Mouse (Mus musculus) left cerebral cortex, adult 2 months (tissue): Measurements from ENCODE around the gene Evi2b. TPM values are rescaled to one million over a fixed set of nuclear protein-coding genes. Genes with fewer than 3 reads are reported as not detected.

Experiments
- DNase-seq, 2 experiments: peaks; one replicate each; pipeline ENCODE4 v3.0.0; 2021 to 2022; ENCODE audit warnings: low spot score in 2 of 2, mixed read lengths in 1 of 2; ENCODE audit errors: extremely low spot score in 1 of 2
- H3K27ac ChIP-seq: fragments of 200-600 bp; 2 replicates; pipeline ENCODE4 v1.8.1; 2022
- H3K4me3 ChIP-seq: fragments of 200-600 bp; 2 replicates; pipeline ENCODE4 v1.8.1; 2022
- CTCF ChIP-seq: fragments of 200-600 bp; IDR thresholded peaks from 2 replicates; pipeline ENCODE4 v1.8.1; 2022; ENCODE audit warnings: antibody characterized with exemption, mild to moderate bottlenecking, moderate library complexity
- intact Hi-C: fragments of 180-260 bp; cut with DNase I; formaldehyde crosslinking; loops from one replicate; pipeline ENCODE4 v1.15.1; 2025
- total RNA-seq, 2 experiments: library from RNA; stranded (reverse); gene quantifications; 2 replicates each; pipeline ENCODE4 v1.2.3; 2021

Evi2b gene
- total RNA-seq, 2 experiments from 2014 or later, result 0.30 to 0.91 TPM

DNA sequence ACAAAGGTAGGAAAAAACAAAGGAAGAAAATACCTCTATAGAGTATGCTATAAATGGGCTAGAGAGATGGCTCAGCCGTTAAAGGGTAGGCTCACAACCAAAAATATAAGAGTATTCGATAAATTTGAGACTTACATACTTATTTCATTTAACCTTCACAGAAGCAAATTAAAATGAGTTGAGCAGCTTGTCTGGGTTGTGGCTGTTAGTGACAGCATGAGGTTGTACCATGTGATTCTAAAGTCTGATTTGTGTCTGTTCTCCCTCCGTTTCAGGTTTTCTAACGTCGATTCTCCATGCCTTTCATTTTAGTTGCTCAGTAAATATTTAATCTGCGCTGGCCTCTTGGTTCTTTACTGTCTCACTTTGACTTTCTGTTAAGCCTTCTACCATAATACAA lies 4.3 kb downstream of the Evi2b start:
- Histone ChIP-seq H3K27ac (peak overlapping the region; percentile 70), H3K4me3 (no peak overlapping the region)
- no peak for TF ChIP-seq CTCF
- intact Hi-C loops, result no loop called here
- no peak for DNase-seq

DNA sequence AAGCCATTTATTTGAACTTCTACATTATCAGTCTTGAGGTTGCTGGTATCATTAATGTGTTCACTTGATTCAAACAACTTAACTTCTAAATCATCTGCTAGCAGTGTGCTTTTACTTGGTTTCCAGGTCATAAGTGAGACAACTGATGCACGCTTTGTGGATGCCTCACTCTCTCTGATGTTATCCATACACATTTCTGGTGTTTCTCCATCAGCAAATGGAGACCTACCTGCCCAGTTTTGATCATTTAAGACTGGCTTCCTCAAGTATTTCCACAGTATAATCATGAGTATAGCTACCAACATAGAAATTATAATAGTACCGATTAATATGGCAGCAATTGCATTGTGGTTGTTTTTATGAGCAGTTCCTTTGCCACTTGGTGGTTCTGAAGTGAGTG lies 7.8 kb downstream of the Evi2b start:
- Histone ChIP-seq H3K27ac (no peak overlapping the region), H3K4me3 (no peak overlapping the region)
- TF ChIP-seq CTCF, result no peak
- intact Hi-C loops, result no loop called here
- no peak for DNase-seq

DNA sequence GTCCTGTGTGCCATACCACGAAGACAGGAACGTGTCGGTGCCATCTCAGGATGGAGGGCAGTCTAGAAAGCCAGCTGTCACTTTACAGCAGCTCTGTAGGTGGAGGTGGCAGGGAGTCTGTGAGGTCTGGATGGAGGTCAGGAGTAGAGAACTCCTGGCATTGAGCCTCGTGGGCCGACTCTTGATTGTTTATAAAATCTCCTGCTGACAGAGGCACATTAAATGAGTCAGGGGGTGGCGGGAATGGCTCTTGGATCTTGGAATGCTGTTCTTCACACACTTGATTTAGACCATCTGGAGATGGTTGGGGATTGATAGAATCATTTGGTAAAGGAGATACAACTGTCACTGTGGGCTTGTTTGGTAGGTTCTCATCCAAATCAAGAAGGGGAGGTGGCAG lies 8.2 kb downstream of the Evi2b start:
- TF ChIP-seq CTCF, result no peak
- DNase-seq, result no peak
- H3K4me3 ChIP-seq, result no peak overlapping the region
- intact Hi-C loops, result no loop called here
- no peak overlapping the region for H3K27ac ChIP-seq

DNA sequence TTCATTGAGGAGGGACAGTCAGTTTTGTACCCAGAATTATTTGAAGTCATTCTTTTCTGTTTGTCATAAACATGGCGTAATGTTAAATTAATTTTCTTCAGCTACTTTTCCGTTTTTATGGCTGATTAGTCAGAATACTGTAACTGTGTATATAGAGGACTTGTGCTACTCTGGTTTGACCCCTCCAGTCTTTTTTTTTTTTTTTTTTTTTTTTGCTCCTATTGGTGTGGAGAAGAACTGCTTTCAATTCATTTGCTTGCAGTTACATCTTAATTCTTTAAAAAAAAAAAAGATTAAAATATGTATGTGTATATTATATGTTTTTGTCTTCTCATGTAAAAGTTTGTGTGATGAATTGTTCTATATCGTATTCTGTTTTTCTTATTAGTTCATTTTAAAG lies 11.6 kb downstream of the Evi2b start:
- intact Hi-C loops, result no loop called here

DNA sequence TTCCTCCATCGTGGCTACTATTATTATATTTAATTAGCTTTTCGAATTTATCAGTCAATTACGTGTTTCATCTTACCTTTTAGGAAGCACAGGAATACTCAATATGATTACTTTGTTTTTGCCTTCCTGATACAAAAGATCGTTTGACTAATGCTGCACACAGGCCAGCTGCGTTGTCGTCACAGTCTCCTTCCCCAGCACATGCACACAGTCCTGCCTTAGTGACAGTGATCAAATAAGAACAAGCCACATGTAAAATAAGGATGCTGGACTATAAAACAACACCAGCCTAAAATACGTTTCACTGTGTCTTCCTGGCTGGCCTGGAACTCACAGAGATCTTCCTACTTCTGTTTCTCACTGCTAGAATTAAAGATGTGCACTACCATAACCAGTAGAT lies 19.1 kb downstream of the Evi2b start:
- peak overlapping the region; percentile 93 for H3K27ac ChIP-seq
- peak overlapping the region; percentile 66; the same call in 1 of the 2 replicates for H3K4me3 ChIP-seq
- DNase-seq, result no peak
- no peak for TF ChIP-seq CTCF
- intact Hi-C loops, result loop anchor here (5.0 kb wide), 1 partner anchor 42 kb away; no protein-coding TSS in a partner anchor

More for the DNA sequence above, 11.6 kb downstream of the Evi2b start:
- H3K27ac ChIP-seq, result no peak overlapping the region
- H3K4me3 ChIP-seq, result no peak overlapping the region
- TF ChIP-seq CTCF, result no peak; the same call in 1 of the 2 replicates
- no peak for DNase-seq

DNA sequence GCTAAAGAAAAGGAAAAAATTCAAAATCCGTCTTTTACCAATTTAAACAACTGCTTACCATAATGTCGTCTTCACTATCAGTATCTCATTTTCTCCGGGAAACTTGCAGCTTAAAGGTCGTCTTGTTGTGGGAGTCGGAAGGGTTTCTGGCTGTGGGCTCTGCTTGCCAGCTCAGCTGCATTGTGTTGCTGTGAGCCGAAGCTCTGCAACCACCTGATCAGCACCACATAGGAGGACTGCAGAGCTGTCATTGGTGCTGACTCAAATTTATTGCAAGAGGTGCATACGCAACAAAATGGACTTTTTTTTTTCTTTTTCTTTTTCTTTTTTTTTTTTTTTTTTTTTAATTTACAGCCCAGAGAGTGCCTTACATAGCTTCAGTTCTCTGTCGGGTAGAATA lies 19.7 kb downstream of the Evi2b start, which contains the start of gene Omg:
Omg (minus strand) TSS at position 240 of the 400 bp plus-strand sequence.
- no peak for TF ChIP-seq CTCF
- intact Hi-C loops, result loop anchor here (5.0 kb wide), 1 partner anchor 42 kb away; no protein-coding TSS in a partner anchor
- DNase-seq, result peak; percentile 67 to 69

DNA sequence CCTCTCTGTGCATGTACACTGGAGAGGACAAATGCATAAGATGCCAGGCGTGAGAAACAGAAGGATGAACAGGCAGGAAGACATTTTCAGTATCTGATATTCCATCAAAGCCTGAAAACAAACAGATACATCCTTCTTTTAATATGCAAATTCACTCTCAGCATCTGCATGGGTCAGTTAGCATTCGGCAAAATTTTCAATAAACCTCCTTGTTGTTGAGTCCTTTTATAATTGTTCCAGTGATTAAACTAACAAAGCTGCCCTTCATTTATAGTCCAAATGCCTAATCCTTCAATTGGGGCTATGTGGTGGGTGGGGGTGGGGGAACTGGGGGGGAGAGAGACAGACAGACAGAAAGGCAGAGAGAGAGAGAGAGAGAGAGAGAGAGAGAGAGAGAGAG lies 20.6 kb downstream of the Evi2b start:
- no peak for DNase-seq
- intact Hi-C loops, result loop anchor here (5.0 kb wide), 1 partner anchor 41 kb away; no protein-coding TSS in a partner anchor
- peak overlapping the region; percentile 93 for H3K27ac ChIP-seq
- TF ChIP-seq CTCF, result no peak
- peak overlapping the region; percentile 66 for H3K4me3 ChIP-seq

More for the DNA sequence above, 19.7 kb downstream of the Evi2b start, which contains the start of gene Omg:
- peak within 1 kb of the TSS; percentile 66 for H3K4me3 ChIP-seq
- peak within 1 kb of the TSS; percentile 93 for H3K27ac ChIP-seq

DNA sequence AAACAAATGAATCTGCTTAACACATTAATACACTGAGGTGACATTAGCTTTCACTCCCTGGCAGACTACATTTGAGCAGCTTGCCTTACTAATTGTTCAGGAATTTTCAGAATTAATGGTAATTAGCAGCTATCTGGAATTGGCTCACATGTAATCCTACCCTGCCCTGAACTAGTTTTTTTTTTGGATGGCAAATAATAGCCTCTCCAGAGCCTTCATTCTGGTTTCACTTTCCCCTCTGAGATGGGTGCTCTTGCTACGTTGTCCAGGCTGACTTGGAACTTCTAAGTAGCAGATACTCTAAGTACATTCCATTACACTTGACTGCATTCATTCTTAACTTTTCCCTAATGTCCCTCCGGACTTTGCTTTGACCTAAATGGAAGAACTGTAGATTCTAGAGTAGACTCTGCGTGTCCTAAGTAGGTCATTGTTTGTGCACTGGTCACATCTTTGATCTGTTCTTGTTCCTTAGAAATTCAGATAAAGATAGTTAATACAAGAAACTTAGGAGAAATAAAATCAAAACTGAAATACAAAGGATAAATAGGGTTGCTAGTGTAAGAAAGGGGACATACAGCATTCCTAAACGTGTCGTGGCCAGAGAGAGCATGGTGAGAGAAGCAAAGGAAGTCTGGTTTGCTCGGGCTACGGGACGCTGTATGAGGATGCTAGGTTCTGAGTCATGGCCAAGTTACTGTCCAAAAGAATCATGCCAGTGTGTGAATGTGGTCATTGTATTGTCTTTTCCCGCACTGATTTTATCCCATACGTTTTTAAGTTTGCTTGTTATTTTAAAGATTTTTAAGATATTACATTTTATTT lies 28.4 kb downstream of the Evi2b start:
- TF ChIP-seq CTCF, result no peak
- intact Hi-C loops, result no loop called here
- peak overlapping the region; percentile 20; the same call in 1 of the 2 replicates for H3K4me3 ChIP-seq
- peak overlapping the region; percentile 68 for H3K27ac ChIP-seq
- DNase-seq, result no peak

DNA sequence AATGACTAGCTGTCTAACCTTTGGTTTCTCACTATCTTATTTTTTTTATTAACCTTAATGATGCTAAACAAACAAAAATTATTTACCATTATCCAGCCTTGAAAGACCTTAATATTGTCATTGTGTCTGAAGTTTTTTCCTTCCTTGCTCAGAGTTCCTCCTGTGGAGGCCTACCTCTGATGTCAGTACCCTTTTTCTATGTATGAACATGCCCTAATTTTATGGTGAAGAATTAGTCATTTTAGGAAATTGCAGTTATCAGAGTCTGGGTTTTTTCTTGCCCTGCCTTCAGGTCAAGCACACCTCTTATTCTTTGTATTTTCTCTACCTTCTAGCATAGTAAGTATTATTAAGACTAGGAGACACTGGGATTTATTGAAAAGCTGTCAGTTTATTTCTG lies 38.8 kb downstream of the Evi2b start:
- intact Hi-C loops, result no loop called here
- no peak for DNase-seq
- no peak overlapping the region for H3K27ac ChIP-seq
- no peak for TF ChIP-seq CTCF
- H3K4me3 ChIP-seq, result no peak overlapping the region

DNA sequence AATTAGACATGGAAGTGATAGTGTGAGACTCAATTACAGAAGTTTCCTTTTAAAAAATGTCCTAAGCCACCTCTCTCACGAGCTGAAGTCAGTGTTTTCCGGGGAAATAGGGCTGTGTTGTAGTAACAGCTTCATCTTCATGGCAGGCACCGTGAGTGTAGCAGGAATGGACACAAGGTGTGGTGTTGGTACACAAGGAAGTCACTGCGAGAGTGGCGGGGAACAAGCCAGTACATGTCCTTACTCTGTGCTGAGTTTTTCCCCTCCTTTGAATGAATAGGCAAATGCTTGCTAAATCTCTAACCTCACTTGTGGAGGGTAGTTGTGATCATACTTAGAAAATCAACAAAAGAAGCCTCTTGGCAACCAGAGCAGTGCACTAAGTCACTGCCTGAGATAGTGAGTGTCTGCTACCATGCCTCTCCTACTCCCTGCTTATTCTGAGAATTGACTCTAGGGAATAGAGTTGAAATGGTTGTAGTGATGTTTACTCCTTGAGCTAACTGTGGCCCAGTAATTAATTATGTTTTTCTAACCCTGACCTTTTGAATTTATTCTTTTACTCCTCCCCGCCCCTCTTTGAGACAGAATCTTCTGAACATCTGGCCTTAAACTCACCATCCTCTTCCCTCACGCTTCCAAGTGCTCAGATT lies 39.6 kb downstream of the Evi2b start:
- TF ChIP-seq CTCF, result no peak
- intact Hi-C loops, result no loop called here
- H3K4me3 ChIP-seq, result no peak overlapping the region
- no peak overlapping the region for H3K27ac ChIP-seq
- no peak for DNase-seq

DNA sequence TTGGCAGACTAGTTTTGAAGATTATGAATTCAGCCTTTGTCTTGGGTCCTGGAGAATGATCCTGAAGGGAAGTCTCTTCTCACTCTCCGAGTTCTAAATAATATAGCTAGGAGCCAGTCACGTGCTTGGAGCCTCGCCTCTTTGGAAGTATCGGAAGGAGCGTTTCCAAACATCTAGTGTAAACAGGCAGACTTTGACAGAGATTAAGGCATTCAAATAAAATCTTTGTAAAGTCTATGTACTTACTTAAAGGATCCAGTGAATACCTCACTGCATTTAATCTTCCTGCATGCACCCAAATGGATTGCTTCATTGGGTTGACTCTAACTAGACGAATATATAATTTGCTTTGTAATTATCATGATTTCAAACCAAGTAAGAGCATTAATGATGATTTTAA lies 40.2 kb downstream of the Evi2b start:
- H3K27ac ChIP-seq, result no peak overlapping the region
- H3K4me3 ChIP-seq, result no peak overlapping the region
- TF ChIP-seq CTCF, result no peak
- no peak for DNase-seq
- intact Hi-C loops, result no loop called here

DNA sequence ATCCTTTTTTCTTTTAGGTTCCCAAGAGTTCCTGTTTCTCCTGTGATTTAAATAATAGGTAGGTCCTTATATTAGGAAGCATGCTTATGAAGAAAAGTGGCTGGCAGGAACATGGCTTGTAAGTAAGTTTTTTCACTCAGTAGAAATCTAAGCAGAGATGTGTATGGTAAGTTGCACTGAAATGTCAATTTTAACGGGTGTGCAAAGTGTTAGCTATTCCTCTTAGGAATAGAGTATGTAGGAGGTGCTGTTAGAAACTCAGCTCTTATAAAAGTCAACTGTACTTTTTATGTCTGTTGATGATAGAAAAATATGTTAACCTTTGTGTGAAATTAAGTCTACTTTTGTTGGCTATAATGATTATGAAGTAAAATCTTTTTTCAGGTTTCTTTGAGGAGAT lies 55.5 kb downstream of the Evi2b start:
- DNase-seq, result no peak
- intact Hi-C loops, result no loop called here
- TF ChIP-seq CTCF, result no peak
- Histone ChIP-seq H3K4me3 (no peak overlapping the region), H3K27ac (no peak overlapping the region)

Other genes with a start within 250 kb of the Evi2b start
- gene Gm9964, start 226.9 kb downstream of the Evi2b start, total RNA-seq, result under 1 TPM; 0.68 TPM
- gene Nf1, start 184.1 kb downstream of the Evi2b start, total RNA-seq, result 100 to 1,000 TPM; 129 to 131 TPM
- 100 to 1,000 TPM in 1 of 2 experiments, 10 to 100 TPM in 1; 95.1 to 116 TPM for gene Omg, start 19.7 kb downstream of the Evi2b start, total RNA-seq
- gene Evi2, start 6.8 kb upstream of the Evi2b start, total RNA-seq, result not detected
- gene Evi2a, start 6.8 kb upstream of the Evi2b start, total RNA-seq, result 10 to 100 TPM; 11.6 TPM
- gene Rab11fip4, start 67.5 kb upstream of the Evi2b start, total RNA-seq, result 100 to 1,000 TPM; 246 to 249 TPM